Mouse (Mus musculus) stomach, embryonic 16.5 days (tissue): ENCODE data around the gene Slc6a19. TPM values are rescaled to one million over a fixed set of nuclear protein-coding genes. Genes with fewer than 3 reads are reported as not detected.

Source experiments
- ATAC-seq: fragments of 200-750 bp; cut with Nextera tagmentation; 2 replicates; pipeline ENCODE4 v1.8.0; 2017; ENCODE audit warnings: moderate number of reproducible peaks, moderate TSS enrichment; ENCODE audit not compliant: insufficient read depth, low FRiP score
- H3K27ac ChIP-seq: fragments of 300-500 bp; sonication (generic); 2 replicates; pipeline ENCODE4 v1.5.1; 2014; ENCODE audit warnings: low read length
- H3K27me3 ChIP-seq: fragments of 300-500 bp; sonication (generic); 2 replicates; pipeline ENCODE4 v1.6.1; 2014; ENCODE audit warnings: low read length, control low read depth, mixed read lengths; ENCODE audit not compliant: control insufficient read depth, insufficient read depth
- H3K36me3 ChIP-seq: fragments of 300-500 bp; sonication (generic); 2 replicates; pipeline ENCODE4 v1.6.1; 2014; ENCODE audit warnings: low read length; ENCODE audit not compliant: control insufficient read depth, insufficient read depth
- H3K4me1 ChIP-seq: fragments of 300-500 bp; sonication (generic); 2 replicates; pipeline ENCODE4 v1.6.1; 2014; ENCODE audit warnings: low read length, control low read depth, mixed read lengths; ENCODE audit not compliant: control insufficient read depth, insufficient read depth
- H3K4me2 ChIP-seq: fragments of 300-500 bp; sonication (generic); 2 replicates; pipeline ENCODE4 v1.6.1; 2014; ENCODE audit warnings: low read depth, low read length, mixed read lengths
- H3K4me3 ChIP-seq: fragments of 300-500 bp; sonication (generic); replicated peaks from 2 replicates; pipeline ENCODE4 v1.5.1; 2014; ENCODE audit warnings: mild to moderate bottlenecking, low read length
- H3K9ac ChIP-seq: fragments of 300-500 bp; sonication (generic); 2 replicates; pipeline ENCODE4 v1.6.1; 2014; ENCODE audit warnings: low read length
- H3K9me3 ChIP-seq: fragments of 300-500 bp; sonication (generic); replicated peaks from 2 replicates; pipeline ENCODE4 v1.6.1; 2016; ENCODE audit warnings: low read length, control low read depth; ENCODE audit not compliant: control insufficient read depth
- WGBS: fragments of 180-500 bp; shearing (Covaris S2); extraction: QIAGEN DNeasy Blood & Tissue Kit; methylation state at CpG from one replicate; pipeline ENCODE4 v1.1.7; 2014; 5-methylcytosine and 5-hydroxymethylcytosine counted together
- polyA plus RNA-seq: library from polyadenylated mRNA; unstranded; fragments of >200 nt; fragmentation: Nextera tagmentation; extraction: Ambion mirVana; gene quantifications from 2 replicates; pipeline ENCODE4 v1.2.1, GENCODE M21; 2015

Gene Slc6a19
- polyA plus RNA-seq, 1 experiment from 2014 or later, result 3.3 TPM

DNA sequence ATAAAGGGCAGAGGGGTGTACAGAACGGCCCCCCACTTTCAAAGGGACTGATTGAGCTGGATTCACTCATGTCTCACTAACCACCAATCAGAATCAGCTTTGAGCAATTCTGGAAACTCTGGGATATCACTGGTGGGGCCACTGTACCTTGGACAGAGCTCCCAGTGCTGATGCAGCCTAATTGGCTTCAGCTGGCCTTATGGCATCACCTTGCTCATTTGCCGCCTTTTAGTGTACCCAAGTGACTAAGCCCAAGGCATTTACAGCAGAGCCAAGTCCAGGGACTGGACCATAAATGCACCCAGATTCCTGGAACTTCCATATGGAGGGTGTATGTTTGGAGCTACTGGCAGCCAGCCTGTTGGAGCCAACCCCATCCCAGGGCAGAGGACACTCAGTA lies 45.7 kb downstream of the Slc6a19 start:
- Histone ChIP-seq H3K4me3 (no peak overlapping the region), H3K4me2 (no peak overlapping the region), H3K27me3 (no peaks in the 10 kb centered on the region), H3K27ac (no peak overlapping the region), H3K9me3 (no peaks in the 10 kb centered on the region), H3K4me1 (no peaks in the 10 kb centered on the region), H3K9ac (no peak overlapping the region), H3K36me3 (no peaks in the 10 kb centered on the region)
- whole genome bisulfite sequencing, result 25% methylated on average over 2 of the region's 2 CpGs
- no peak for ATAC-seq

DNA sequence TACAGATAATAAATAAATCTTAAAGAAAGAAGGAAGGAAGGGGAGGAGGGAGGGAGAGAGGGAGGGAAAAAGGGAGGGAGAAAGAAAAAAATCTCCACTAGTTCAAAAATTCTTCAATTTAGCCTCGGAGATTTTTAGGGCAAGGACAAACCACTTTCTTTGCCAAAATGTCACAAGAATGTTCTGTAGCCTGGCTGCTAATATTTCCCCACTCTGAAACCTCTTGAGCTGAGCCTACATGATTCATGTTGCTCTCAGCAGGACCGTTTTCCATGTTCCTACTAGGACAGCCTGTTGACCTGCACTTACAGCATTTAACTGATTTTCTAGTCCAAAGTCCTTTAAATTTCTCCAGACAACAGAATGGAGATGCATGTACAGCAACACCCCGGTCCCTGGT lies 49.7 kb downstream of the Slc6a19 start:
- no peaks in the 10 kb centered on the region for H3K4me1 ChIP-seq
- no peak overlapping the region for H3K4me2 ChIP-seq
- no peak overlapping the region for H3K9ac ChIP-seq
- no peaks in the 10 kb centered on the region for H3K36me3 ChIP-seq
- no peak overlapping the region for H3K4me3 ChIP-seq
- H3K27ac ChIP-seq, result no peak overlapping the region
- no peak for ATAC-seq
- no peaks in the 10 kb centered on the region for H3K9me3 ChIP-seq
- no peaks in the 10 kb centered on the region for H3K27me3 ChIP-seq
- WGBS, result 73% methylated on average over 3 of the region's 3 CpGs

DNA sequence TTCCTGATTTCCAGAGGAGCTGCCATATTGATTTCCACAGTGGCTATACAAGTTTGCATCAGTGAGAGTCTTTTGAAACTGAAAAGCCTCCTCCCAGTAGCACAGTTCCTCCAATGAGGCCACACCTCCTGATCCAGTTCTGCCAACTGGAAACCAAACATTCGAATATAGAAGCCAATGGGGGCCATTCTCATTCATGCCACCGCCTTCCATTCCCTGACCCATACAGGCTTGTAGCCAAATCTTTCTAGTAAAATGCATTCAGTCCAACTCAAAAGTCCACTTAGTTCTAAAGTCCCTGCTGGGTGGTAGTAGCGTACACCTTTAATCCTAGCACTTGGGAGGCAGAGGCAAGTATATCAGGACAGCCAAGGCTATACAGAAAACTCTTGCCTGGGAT lies 51.4 kb downstream of the Slc6a19 start:
- 78% methylated on average over 3 of the region's 3 CpGs for WGBS

DNA sequence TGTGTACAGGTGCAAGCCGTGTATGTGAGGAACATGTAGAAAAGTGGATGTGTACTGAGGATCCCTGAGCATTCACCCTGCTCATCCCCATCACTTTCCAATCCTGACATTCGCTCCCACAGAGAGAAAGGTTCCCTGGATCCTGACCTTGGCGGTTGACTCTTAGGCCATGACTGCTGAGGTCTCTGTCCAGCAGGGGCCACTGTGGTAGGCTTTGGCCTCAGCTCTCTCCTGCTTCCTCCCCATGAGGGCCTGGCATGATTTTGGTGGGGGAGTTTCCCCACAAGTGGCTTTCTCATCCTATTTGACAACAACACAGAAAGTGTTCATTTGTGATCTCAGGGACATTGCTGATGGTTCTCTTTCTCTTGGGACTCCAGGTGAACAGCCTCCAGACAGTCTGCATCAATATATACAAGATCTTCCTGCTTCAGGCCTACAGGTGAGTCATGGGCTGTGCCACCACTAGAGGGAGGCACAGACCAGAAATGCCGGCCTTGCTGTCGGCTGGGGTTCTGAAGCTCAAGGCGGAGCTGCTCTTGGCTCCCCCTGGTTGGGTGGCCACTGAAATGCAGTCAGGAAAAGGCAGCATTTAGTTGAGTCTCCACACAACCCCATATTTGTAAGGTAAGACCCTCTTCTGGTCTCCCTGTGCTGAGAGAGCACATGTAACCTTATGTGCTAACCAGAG lies 58.1 kb downstream of the Slc6a19 start:
- Histone ChIP-seq H3K4me1 (no peaks in the 10 kb centered on the region), H3K27ac (no peak overlapping the region), H3K4me2 (no peak overlapping the region), H3K4me3 (no peak overlapping the region), H3K9me3 (no peaks in the 10 kb centered on the region), H3K36me3 (no peaks in the 10 kb centered on the region), H3K27me3 (no peaks in the 10 kb centered on the region), H3K9ac (no peak overlapping the region)
- peak; percentile 76; the same call in 1 of the 2 replicates for ATAC-seq
- 42% methylated on average over 6 of the region's 6 CpGs for WGBS

More for the DNA sequence above, 51.4 kb downstream of the Slc6a19 start:
- H3K27ac ChIP-seq, result no peak overlapping the region
- no peaks in the 10 kb centered on the region for H3K9me3 ChIP-seq
- no peak for ATAC-seq
- no peak overlapping the region for H3K4me2 ChIP-seq
- H3K36me3 ChIP-seq, result no peaks in the 10 kb centered on the region
- H3K27me3 ChIP-seq, result no peaks in the 10 kb centered on the region
- no peak overlapping the region for H3K4me3 ChIP-seq
- H3K9ac ChIP-seq, result no peak overlapping the region
- no peaks in the 10 kb centered on the region for H3K4me1 ChIP-seq

DNA sequence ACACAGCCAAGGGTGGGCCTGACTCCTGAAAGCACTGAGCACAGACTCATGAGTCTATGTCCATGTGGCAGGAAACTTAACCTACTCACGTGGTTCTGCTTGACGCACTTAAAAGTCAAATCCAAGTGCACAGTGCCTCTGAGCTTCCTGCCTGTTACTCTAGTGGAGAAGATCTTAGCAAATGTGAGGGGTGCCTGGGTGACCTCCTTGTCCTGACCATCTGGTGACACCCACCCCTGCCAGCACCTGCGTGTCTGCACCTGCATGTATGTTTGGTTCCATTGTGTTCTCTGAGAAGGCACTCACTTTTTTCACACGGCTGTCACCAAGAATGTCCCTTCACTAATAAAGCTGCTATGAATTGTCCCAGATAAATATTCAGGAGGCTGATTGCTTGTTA lies 63.4 kb downstream of the Slc6a19 start:
- Histone ChIP-seq H3K4me2 (no peak overlapping the region), H3K4me3 (no peak overlapping the region), H3K9ac (no peak overlapping the region), H3K36me3 (no peaks in the 10 kb centered on the region), H3K27ac (no peak overlapping the region), H3K4me1 (no peaks in the 10 kb centered on the region), H3K9me3 (no peaks in the 10 kb centered on the region), H3K27me3 (no peaks in the 10 kb centered on the region)
- whole genome bisulfite sequencing, result 84% methylated on average over 4 of the region's 4 CpGs
- ATAC-seq, result no peak

DNA sequence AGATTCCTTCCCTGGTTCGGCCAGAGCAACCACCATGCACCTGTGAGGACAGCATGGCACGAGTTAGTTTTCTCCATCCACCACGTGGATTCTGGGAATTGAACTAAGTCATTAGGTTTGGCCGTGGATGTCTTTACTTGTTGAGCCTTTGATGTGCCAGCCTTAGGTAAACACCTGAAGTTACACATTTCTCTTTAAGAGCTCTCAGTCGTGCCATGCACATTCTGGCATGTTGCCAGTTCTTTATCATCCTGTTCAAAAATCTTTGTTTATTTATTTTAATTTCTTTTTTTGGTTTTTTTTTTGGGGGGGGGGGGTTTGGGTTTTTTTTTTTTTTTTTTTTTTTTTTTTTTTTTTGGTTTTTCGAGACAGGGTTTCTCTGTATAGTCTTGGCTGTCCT lies 66.8 kb downstream of the Slc6a19 start:
- H3K9ac ChIP-seq, result no peak overlapping the region
- no peaks in the 10 kb centered on the region for H3K9me3 ChIP-seq
- 61% methylated on average over 6 of the region's 6 CpGs for WGBS
- H3K4me2 ChIP-seq, result no peak overlapping the region
- no peak overlapping the region for H3K4me3 ChIP-seq
- no peaks in the 10 kb centered on the region for H3K36me3 ChIP-seq
- no peak for ATAC-seq
- H3K27me3 ChIP-seq, result no peaks in the 10 kb centered on the region
- H3K27ac ChIP-seq, result no peak overlapping the region
- no peaks in the 10 kb centered on the region for H3K4me1 ChIP-seq

DNA sequence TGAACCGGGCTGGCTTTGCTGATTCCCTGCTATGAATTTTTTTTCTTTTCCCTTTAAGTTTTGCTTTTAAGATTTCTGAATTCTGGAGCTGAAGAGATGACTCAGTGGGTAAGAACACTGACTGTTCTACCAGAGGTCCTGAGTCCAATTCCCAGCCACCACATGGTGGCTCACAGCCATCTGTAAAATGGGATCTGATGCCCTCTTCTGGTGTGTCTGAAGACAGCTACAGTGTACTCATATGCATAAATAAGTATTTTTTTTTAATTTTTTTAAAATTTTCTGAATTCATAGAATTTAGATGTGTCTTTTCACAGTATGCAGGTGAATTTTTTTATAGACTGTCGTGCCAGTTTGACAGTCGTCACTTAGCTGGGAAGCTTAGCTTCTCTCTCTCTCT lies 72.8 kb downstream of the Slc6a19 start:
- H3K4me3 ChIP-seq, result no peak overlapping the region
- no peak overlapping the region for H3K27ac ChIP-seq
- ATAC-seq, result no peak
- H3K9ac ChIP-seq, result no peak overlapping the region
- no peaks in the 10 kb centered on the region for H3K27me3 ChIP-seq
- H3K36me3 ChIP-seq, result 0 out of 2 replicates have a peak, but pooled peaks cover 2% of the 10 kb centered on the region
- 87% methylated on average over 3 of the region's 3 CpGs for WGBS
- peaks cover 8% of the 10 kb centered on the region for H3K4me1 ChIP-seq
- no peak overlapping the region for H3K4me2 ChIP-seq
- H3K9me3 ChIP-seq, result no peaks in the 10 kb centered on the region

Other genes starting within 250 kb of the Slc6a19 start
- 20.0 and 21.0 TPM in 2 replicates for gene Lpcat1, start 237.7 kb downstream of the Slc6a19 start, polyA plus RNA-seq
- 0.09 and 0.12 TPM in 2 replicates for gene Slc6a3, start 168.1 kb downstream of the Slc6a19 start, polyA plus RNA-seq
- 117 TPM in 2 replicates for gene Clptm1l, start 100.9 kb downstream of the Slc6a19 start, polyA plus RNA-seq
- 3.2 and 5.0 TPM in 2 replicates for gene Tert, start 78.0 kb downstream of the Slc6a19 start, polyA plus RNA-seq
- not detected in 2 replicates for gene Slc6a18, start 26.8 kb downstream of the Slc6a19 start, polyA plus RNA-seq
- gene Slc12a7, start 28.2 kb upstream of the Slc6a19 start, polyA plus RNA-seq, result 22.8 and 26.1 TPM in 2 replicates
- gene Nkd2, start 142.8 kb upstream of the Slc6a19 start, polyA plus RNA-seq, result 5.0 and 6.4 TPM in 2 replicates
- 29.4 and 29.6 TPM in 2 replicates for gene Trip13, start 232.9 kb upstream of the Slc6a19 start, polyA plus RNA-seq
- 41.1 and 45.6 TPM in 2 replicates for gene Brd9, start 232.9 kb upstream of the Slc6a19 start, polyA plus RNA-seq